Mouse (Mus musculus) heart, embryonic 14.5 days (tissue): ENCODE data around the gene Pgf. TPM values are rescaled to one million over a fixed set of nuclear protein-coding genes. Genes with fewer than 3 reads are reported as not detected.

Source experiments
- ATAC-seq: fragments of 200-750 bp; cut with Nextera tagmentation; 2 replicates; pipeline ENCODE4 v1.8.0; 2017; ENCODE audit warnings: low read depth, moderate TSS enrichment; ENCODE audit not compliant: insufficient number of reproducible peaks, insufficient read depth, low FRiP score
- H3K27ac ChIP-seq, 2 experiments: fragments of 200-500 bp in 1 of 2; fragments of 300-500 bp in 1 of 2; sonication (generic) in 1 of 2; replicated peaks in 1 of 2; 2 replicates each; pipeline ENCODE4 v1.5.1; 2012 to 2014; ENCODE audit warnings: low read depth in 2 of 2, low read length in 2 of 2, control low read depth in 1 of 2, mild to moderate bottlenecking in 1 of 2, mixed read lengths in 1 of 2; ENCODE audit not compliant: control insufficient read depth in 1 of 2, insufficient read depth in 1 of 2
- H3K27me3 ChIP-seq: fragments of 300-500 bp; sonication (generic); 2 replicates; pipeline ENCODE4 v1.6.1; 2014; ENCODE audit warnings: mild to moderate bottlenecking, low read length, control low read depth; ENCODE audit not compliant: control insufficient read depth, insufficient read depth
- H3K36me3 ChIP-seq: fragments of 300-500 bp; sonication (generic); 2 replicates; pipeline ENCODE4 v1.6.1; 2014; ENCODE audit warnings: mild to moderate bottlenecking, control low read depth, low read length, mixed read lengths; ENCODE audit not compliant: control insufficient read depth, insufficient read depth
- H3K4me1 ChIP-seq, 2 experiments: fragments of 200-500 bp in 1 of 2; fragments of 300-500 bp in 1 of 2; sonication (generic) in 1 of 2; 2 replicates each; pipeline ENCODE4 v1.6.1; 2012 to 2014; ENCODE audit warnings: low read length in 2 of 2, control low read depth in 1 of 2, mixed read lengths in 1 of 2; ENCODE audit not compliant: control insufficient read depth in 2 of 2, insufficient read depth in 2 of 2
- H3K4me2 ChIP-seq: fragments of 300-500 bp; sonication (generic); 2 replicates; pipeline ENCODE4 v1.6.1; 2014; ENCODE audit warnings: mild to moderate bottlenecking, low read length
- H3K4me3 ChIP-seq, 2 experiments: fragments of 200-500 bp in 1 of 2; fragments of 300-500 bp in 1 of 2; sonication (generic) in 1 of 2; 2 replicates each; pipeline ENCODE4 v1.5.1; 2012 to 2014; ENCODE audit warnings: low read length in 2 of 2, mild to moderate bottlenecking in 2 of 2, control low read depth in 1 of 2, low read depth in 1 of 2, moderate library complexity in 1 of 2; ENCODE audit not compliant: control insufficient read depth in 1 of 2, insufficient read depth in 1 of 2
- H3K9ac ChIP-seq: fragments of 300-500 bp; sonication (generic); 2 replicates; pipeline ENCODE4 v1.6.1; 2014; ENCODE audit warnings: mild to moderate bottlenecking, low read length
- H3K9me3 ChIP-seq: fragments of 300-500 bp; sonication (generic); 2 replicates; pipeline ENCODE4 v1.6.1; 2016; ENCODE audit warnings: low read length, control low read depth; ENCODE audit not compliant: control insufficient read depth
- WGBS: fragments of 180-500 bp; shearing (Covaris S2); extraction: QIAGEN DNeasy Blood & Tissue Kit; methylation state at CpG from one replicate; pipeline ENCODE4 v1.1.7; 2014; 5-methylcytosine and 5-hydroxymethylcytosine counted together
- polyA plus RNA-seq: library from polyadenylated mRNA; unstranded; fragments of >200 nt; fragmentation: Nextera tagmentation; extraction: Ambion mirVana; gene quantifications from 2 replicates; pipeline ENCODE4 v1.2.1, GENCODE M21; 2014

The Pgf gene
- polyA plus RNA-seq, 1 experiment from 2014 or later, result 10.6 TPM

DNA sequence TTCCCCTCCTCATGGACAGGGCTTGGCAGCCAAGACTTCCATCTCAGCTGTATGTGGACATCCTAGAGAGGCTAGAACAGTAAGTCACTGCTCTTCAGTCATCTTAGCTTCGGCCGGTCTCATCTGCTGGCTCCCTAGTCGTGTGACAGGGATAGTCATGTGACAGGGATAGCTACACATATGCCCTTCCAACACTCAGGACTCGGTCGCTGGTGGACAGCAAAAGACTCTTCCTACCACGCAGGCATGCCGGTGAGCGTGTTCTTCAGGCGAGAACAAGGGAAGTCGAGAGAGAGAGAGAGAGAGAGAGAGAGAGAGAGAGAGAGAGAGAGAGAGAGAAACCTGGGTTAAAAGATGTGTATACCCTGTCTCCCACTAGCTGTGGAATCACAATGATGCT, 27.8 kb upstream of the Pgf start:
- Histone ChIP-seq H3K9me3 (no peaks in the 10 kb centered on the region), H3K4me1 (peaks cover 10 to 12% of the 10 kb centered on the region in 2 experiments; a peak in 3 of 4 replicates), H3K27ac (no peak overlapping the region), H3K4me3 (no peak overlapping the region), H3K36me3 (no peaks in the 10 kb centered on the region), H3K27me3 (no peaks in the 10 kb centered on the region), H3K9ac (no peak overlapping the region), H3K4me2 (no peak overlapping the region)
- no peak for ATAC-seq
- WGBS, result 82% methylated on average over 10 of the region's 10 CpGs

DNA sequence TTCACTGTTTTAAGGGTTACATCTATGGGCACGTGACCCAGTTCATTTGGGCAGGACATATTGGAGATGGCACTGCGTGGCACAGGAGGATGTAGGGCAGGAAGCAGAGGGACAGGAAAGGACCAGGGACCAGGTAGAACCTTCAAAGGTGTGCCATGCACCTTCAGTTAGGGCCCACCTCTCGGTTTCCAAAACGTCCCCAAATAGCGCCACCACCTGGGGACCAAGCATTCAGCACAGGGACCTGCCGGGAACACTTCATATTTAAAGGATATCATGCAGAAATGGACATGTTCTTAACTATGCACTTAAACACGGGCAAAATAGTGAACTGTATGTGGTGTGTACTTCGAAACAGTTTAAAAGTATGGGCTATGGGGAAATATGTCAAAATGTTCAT, 26.5 kb upstream of the Pgf start:
- no peak overlapping the region for H3K9ac ChIP-seq
- H3K4me2 ChIP-seq, result no peak overlapping the region
- H3K36me3 ChIP-seq, result no peaks in the 10 kb centered on the region
- H3K9me3 ChIP-seq, result no peaks in the 10 kb centered on the region
- 52% methylated on average over 8 of the region's 8 CpGs for WGBS
- H3K4me1 ChIP-seq, result peaks cover 10 to 12% of the 10 kb centered on the region in 2 experiments; a peak in 3 of 4 replicates
- no peak overlapping the region for H3K27ac ChIP-seq
- no peaks in the 10 kb centered on the region for H3K27me3 ChIP-seq
- no peak for ATAC-seq
- no peak overlapping the region for H3K4me3 ChIP-seq

DNA sequence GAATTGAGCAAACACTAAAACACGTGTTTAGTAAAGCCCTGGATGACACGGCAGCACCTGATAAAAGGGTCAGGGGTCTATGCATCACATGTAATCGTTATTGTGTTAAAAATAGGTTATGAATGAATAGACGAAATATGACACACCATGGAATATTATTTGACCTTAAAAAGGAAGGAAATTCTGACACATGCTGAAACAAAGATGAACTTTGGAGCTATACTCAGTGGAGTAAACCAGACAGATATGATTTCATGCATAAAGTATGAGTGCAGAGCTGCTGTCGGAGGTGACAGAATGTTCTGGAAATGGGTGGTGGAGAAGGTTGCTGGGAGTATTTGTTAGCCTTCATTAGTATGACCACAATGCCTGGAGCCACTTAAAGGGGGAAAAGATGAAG, 26.1 kb upstream of the Pgf start:
- Histone ChIP-seq H3K9me3 (no peaks in the 10 kb centered on the region), H3K4me3 (no peak overlapping the region), H3K4me1 (peaks cover 8 to 9% of the 10 kb centered on the region in 2 experiments; a peak in 3 of 4 replicates), H3K4me2 (no peak overlapping the region), H3K27ac (no peak overlapping the region), H3K36me3 (no peaks in the 10 kb centered on the region), H3K9ac (no peak overlapping the region), H3K27me3 (no peaks in the 10 kb centered on the region)
- ATAC-seq, result no peak
- 55% methylated on average over 5 of the region's 5 CpGs for WGBS

DNA sequence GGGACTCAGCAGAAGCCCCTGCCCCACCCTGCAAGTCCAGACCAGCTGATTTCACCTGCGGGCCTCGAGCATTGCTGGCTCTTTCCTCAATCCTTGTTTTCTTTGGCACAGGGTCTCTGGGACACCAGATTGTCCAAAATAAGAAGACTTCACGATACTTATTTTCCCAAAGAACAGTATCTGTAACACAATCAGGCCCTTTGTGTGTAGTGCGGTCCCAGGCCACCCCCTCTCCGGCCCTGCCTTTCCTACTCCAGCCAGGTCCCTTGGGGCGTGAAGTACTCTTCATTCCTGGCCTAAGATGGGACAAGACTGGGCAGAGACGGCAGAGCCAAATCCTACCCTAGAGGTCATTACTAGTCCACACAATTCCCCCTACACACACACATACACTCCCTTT, 24.6 kb upstream of the Pgf start:
- peaks cover 6 to 9% of the 10 kb centered on the region in 2 experiments; a peak in 1 of 4 replicates for H3K4me1 ChIP-seq
- no peak for ATAC-seq
- WGBS, result 69% methylated on average over 7 of the region's 7 CpGs

DNA sequence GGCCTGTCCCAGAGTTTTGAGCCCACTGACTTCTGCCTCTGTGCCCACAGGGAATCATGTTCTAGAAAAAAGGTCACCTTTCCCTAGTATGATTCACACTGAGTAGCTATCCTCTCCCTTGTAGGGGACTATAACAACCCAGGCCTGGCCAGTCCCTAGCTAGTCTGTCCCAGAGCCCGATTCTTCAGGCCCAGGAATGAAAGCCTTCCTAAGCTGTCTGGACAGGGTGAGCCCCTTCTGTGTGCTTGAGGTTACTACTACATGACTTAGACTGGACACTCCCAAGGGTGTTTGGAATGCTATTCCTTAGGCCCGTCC, 24.2 kb upstream of the Pgf start:
- no peak overlapping the region for H3K4me3 ChIP-seq
- no peak for ATAC-seq
- no peaks in the 10 kb centered on the region for H3K27me3 ChIP-seq
- no peaks in the 10 kb centered on the region for H3K36me3 ChIP-seq
- H3K9me3 ChIP-seq, result no peaks in the 10 kb centered on the region
- no peak overlapping the region; a peak in 1 of 4 replicates for H3K27ac ChIP-seq
- H3K9ac ChIP-seq, result no peak overlapping the region
- WGBS, result 77% methylated on average over 2 of the region's 2 CpGs
- H3K4me1 ChIP-seq, result peaks cover 7 to 10% of the 10 kb centered on the region in 2 experiments; a peak in 1 of 4 replicates
- no peak overlapping the region for H3K4me2 ChIP-seq

More for the DNA sequence above, 24.6 kb upstream of the Pgf start:
- H3K27ac ChIP-seq, result no peak overlapping the region
- H3K9ac ChIP-seq, result no peak overlapping the region
- H3K36me3 ChIP-seq, result no peaks in the 10 kb centered on the region
- H3K4me3 ChIP-seq, result no peak overlapping the region
- H3K9me3 ChIP-seq, result no peaks in the 10 kb centered on the region
- no peaks in the 10 kb centered on the region for H3K27me3 ChIP-seq
- no peak overlapping the region for H3K4me2 ChIP-seq

DNA sequence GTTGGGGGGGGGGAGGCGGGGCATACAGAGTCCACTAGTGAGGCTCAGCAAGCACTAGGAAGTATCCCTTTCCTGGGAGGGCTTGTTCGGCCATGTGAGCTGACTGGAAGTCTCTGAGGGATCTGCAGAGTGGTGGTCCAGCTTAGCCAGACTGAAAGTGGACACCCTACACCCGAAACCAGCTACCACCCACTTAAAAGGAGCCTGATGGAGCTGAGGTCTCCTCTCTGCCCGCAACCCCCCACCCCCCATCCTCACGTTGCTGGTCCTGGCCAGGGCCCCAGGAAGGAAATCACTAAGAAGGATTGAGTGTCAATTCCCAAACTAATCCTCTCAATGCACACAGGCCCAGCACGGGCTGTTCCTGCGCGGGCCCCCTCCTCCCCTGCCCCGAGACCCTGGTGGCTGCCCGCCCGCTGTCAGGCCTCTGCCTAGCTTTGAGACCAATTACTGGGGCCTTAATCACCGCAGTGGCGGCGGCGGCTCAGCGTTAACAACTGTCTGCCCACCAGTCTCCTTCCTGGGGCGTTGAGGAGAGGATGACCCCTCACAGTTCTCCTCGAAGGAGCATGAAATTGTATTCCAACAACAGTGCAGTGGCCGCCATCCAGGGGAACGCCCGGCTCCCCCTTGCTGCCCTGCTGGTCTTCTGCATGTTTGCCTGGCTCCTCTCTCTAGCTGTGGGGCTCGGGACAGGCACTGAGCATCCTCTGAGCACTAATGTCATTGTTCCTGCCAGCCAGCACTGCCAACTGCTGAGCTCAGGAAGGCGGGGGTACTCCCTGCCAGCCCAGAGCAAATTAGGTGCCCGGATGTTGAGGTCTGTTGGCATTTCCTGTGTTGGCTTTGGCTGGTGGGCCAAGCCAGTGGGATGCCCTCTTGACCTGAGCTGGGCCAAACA, 23.6 kb upstream of the Pgf start:
- no peaks in the 10 kb centered on the region for H3K36me3 ChIP-seq
- H3K27ac ChIP-seq, result no peak overlapping the region; a peak in 1 of 4 replicates
- H3K4me3 ChIP-seq, result no peak overlapping the region
- no peak for ATAC-seq
- H3K4me1 ChIP-seq, result peaks cover 13 to 16% of the 10 kb centered on the region in 2 experiments; a peak in 3 of 4 replicates
- no peak overlapping the region for H3K9ac ChIP-seq
- whole genome bisulfite sequencing, result 38% methylated on average over 24 of the region's 24 CpGs
- no peaks in the 10 kb centered on the region for H3K9me3 ChIP-seq
- no peaks in the 10 kb centered on the region for H3K27me3 ChIP-seq
- no peak overlapping the region for H3K4me2 ChIP-seq

DNA sequence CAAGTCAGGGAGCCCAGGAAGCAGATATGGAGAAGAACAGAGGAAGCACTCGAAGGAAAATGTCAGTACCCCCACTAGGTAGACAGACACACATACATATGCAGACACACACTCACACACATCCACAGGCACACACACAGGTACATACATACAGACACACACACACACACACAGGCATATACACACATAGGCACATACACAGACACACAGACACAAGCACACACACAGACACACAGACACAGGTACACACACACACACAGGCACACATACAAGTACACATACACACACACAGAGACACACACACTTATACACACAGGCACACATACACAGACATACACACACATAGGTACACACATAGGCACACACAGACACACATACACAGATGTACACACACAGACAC, 22.4 kb upstream of the Pgf start:
- Histone ChIP-seq H3K27me3 (no peaks in the 10 kb centered on the region), H3K4me3 (no peak overlapping the region), H3K36me3 (no peaks in the 10 kb centered on the region), H3K4me2 (no peak overlapping the region), H3K27ac (no peak overlapping the region), H3K9ac (no peak overlapping the region), H3K9me3 (no peaks in the 10 kb centered on the region), H3K4me1 (peaks cover 23 to 27% of the 10 kb centered on the region in 2 experiments)
- ATAC-seq, result no peak
- WGBS, result 47% methylated on average over 1 of the region's 1 CpGs
